Mouse (Mus musculus) urinary bladder, postnatal 25 days (tissue): ENCODE measurements around the gene Col19a1.
"Not testable (repeated sequence)": the region's sequence is repeated elsewhere in the genome, so short reads cannot be mapped to it uniquely, and the experiment has no call there.

Source experiments
- DNase-seq: peaks from one replicate; pipeline ENCODE4 v3.0.0; 2022; ENCODE audit warnings: low spot score

The Col19a1 gene

DNA sequence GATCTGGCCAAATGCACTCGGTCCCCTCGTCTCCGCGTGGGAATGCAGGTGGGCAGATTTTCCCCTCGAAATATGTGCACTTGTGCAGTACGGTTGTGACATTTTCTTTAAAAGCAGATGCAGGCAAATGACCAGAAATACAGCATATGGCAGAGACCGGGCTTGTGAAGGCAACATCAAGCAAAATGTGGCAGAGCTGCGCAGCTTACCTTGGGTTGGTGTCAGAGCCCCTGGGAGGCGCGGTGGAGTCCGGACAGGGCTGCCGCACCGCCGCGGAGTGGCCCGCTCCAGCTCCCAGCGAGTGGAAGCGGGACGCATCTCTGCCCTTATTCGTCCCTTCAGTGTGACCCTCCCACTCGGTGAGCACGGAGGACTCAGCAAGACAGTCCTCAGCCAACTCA lies at the start of gene Col19a1:
Gene Col19a1, minus strand, starts transcription at position 332 of the 401 bp plus-strand sequence.
- peak; percentile 4 for DNase-seq

DNA sequence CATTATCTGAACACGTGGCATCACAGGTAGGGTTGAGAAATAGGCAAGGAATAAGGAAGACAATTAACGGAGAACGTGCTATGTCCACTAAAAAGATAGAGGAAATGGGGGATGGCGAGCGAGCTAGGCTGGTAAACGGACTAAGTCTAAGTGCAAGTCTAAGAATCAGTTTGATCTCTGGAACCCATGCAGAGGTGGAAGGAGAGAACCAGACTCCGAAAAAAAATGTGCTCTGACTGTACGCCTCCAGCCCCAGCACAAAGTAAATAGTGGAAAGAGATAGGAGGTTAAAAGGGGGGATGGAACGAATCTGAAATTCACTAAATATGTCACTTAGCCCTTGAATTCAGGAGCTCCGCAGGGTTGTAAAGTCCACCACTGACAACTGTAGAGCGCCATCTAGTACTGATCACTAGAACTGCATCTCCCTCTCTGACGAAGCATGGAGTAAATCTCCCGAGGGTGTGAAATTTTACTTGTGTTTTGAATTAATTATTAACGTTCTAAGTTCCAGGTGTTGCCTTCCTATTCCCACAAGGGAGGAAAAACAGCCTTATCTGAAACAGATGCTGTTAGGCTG lies 46.4 kb upstream of the Col19a1 start:
- no peak for DNase-seq

DNA sequence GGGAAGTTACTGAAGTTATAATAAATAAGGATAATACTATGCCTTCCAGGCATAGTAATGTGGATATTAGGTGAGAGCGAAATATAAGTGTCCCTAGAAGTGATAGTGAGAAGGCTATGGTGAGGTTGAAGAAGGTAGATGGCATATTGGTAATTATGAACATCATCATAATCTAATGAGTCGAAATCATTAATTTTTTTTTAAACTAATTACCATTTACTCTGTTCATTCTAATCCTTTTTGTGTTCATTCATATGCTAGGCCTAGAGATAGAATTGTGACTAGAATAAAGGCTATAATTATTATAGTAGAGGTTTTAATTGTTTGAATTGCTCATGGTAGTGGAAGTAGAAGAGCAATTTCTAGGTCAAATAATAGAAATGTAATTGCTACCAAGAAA lies 25.3 kb upstream of the Col19a1 start:
- DNase-seq = not testable (repeated sequence)

DNA sequence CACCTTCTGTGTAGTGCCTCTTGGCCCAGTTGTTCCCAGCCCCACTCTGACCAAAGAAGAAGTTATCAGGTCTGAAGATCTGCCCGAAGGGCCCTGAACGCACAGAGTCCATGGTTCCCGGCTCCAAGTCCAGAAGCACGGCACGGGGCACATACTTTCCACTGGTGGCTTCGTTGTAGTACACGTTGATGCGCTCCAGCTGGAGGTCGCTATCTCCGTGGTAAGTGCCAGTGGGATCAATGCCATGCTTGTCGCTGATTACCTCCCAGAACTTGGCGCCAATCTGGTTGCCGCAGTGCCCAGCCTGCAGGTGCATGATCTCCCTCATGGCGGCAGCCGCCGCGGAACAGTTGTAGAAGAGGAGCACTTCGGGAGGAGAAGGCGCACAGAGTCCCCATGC lies 7.8 kb upstream of the Col19a1 start:
- DNase-seq = no peak

DNA sequence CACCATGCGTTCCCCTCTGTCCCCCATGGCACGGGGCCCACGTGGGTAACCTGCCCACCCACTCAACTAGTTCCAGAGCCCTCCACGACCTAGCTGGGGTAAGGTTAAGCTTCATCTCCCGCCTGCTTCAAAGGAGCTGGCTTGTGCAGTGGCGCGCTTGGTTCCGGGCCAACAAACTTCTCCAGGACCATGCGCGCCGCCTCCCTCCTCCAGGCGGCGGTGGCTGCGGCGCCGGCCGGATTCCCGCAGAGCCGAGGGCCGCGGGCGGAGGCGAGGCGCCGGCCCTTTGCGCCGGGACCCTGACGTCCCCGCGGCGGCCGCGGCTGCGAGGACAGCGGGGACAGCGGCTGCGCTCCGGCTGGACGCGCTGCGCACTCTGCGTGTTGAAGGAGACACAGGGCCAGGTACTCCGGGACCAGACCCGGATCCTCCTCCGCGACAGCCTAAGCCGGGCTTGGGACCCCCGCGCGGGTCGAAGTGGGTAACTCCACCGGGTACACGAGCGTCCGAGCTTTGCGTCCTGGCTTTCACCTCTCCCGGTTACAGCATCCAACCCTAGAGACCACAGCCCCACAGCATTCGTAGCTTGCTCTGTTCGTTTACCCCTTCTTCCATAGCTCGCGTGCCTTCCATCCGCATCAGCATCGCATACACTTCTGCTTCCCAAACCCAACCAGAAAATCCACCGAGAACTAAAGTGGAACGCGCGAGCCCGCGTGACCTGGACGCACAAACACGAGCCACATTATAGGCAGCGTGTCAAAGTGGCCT lies 717 bp downstream of the Col19a1 start:
- peak; percentile 23 for DNase-seq

DNA sequence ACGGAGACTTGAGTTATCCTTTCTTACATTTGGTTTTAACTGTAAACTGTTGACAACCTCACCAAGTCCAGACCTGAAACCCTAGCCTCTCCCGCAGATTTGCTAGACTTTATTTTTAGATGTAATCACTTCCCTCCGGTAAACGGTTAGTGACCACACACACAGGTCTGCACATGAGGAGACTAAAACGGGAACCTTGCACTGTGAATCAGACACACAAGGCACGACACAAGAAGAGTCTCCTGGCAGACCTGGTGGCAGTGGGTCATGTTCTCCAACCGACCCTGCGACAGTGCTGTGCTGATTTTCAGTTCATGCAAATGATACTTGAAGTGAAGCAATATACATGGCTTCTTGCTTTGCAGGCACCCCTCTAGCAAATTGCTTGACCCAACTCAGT lies 14.7 kb downstream of the Col19a1 start:
- DNase-seq = no peak

DNA sequence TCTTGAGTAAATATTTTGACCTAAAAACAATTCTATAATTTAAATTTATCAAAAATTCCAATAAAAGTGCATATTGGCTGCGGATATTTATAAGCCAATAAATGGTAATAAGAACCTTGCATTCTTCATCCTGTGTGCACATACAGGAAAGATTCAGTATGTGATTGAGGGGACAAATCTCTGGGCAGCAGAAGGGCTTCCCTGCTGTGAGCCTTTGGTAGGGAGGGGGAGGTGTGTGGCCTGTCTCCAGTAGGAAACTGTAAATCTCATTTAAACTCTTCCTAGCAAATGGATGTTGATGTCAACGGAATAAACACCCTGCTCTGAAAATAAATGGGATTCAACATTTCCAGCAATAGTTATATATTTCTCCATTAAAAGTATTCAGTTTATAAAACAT lies 23.2 kb downstream of the Col19a1 start:
- DNase-seq = no peak

DNA sequence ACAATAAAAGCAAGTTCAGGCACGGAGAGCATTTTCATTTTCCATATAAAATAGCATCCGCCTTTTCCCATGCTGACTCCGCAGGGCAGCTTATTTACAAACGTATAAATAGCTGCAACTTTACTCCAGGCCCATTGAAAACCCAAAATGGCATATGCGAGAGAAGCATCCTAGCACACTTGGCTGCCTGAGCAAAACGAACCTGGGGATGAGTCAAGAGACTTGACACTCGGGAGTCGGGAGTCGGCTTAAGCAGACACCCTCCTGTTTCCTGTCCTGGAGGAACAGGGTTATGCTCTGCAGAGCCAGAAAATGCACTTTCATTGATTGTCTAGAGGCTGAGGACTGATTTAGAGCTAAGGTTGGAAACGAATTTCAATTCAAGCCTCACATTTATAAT lies 29.3 kb downstream of the Col19a1 start:
- DNase-seq = no peak

DNA sequence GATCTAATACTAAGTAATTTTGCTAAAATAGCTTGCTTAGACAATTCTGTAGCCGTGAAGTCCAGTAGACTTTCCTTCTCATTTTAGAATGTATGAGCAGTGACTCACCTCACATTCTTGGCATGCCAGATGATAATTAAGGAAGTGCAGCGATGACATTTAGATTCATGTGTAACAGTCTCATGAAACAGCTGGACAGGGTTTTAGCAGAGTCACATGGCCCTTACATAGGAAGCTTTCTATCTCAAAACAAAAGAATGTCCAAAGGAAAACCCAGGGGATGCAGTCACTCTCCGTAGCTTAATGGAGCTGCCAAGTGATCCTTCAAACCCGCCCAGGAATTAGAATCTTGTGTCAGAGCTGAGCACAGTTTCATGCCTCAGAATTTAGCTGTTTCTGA lies 33.8 kb downstream of the Col19a1 start:
- DNase-seq = no peak

DNA sequence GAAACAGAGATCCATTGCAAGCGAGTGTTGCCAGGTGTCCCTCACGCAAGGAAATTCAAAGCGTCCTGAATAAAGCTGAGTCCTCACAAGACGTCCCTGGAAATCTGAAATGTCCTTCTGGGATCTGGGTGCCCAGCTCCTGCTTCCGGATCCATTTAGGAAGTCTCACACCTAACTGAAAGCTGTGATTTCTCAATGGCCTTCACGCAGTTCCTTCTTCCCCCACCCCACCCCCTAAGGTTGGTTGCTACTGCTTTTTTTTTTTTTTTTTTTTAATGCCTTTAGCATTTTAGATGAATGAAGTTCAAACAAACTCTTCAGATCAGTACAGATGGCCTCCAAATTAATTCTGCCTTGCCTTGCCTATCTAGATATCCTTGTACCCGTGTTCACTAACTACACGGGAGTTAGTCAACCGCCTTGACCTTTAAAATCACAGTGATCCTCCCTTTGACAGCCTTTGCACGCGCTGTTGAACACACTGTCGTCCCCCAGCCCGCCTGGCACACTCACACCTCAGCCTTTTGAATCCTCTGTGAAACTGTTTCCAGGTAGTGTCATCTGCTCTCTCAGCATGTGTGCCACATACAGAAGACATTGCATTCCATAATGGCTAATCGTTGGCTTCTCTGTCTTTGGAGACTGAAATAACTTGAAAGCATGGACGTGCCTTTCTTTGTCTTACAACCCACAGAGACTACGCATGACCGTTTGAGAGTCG lies 36.6 kb downstream of the Col19a1 start:
- DNase-seq = no peak

DNA sequence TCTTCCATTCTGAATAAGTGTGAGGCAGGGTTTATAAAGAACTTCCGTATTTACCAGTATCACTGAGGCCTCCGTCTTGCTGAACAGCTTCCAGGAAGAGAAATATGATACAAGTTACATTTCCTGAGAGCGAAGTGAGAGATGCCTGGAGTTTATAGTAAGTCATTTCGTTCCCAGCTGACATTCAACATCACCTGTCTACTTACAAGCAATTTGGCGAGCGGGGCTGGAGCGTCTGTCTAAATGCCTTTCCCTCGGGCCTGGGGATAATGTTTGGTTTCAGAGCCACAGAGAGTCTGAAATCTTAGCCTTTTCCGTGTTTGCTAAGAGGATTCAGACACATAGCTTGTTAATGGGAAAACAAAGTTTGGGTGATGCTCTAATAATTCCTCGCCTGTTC lies 37.2 kb downstream of the Col19a1 start:
- DNase-seq = no peak

DNA sequence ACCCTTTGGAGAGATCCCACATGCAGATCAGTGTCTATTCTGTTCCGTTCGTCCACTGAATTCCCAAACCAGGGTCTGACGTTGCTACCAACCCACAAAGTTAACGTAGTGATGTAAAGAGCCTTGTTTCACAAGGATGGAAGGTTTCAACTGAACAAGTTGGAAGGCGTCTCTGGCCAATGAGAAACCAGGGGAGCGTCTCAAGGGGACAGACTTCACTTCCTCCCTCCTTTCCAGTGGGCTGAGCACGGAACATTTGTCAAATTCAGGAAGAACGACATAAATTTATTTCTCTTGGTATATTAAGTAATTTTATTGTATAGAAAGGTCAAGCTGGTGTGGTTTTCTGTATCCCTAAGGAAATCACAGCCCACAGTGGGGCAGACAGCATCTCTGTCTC lies 38.2 kb downstream of the Col19a1 start:
- no peak for DNase-seq

DNA sequence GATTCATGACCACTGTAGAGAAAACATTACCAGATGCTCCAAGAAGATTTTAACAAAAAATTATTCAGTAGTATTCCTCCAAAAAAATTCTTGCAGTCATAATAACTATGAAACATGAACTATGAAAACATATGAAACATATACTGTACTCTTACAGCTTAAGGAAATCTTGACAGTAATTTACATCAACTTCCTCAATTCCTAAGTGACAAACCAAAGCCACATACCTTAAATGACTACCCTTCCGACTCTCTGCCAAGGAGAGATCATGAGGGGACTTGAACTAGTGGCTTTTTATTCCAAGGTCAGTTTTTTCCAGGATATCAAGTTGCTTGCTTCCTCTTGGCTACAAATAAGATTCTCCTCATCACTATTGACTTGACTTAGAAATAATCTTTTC lies 39.7 kb downstream of the Col19a1 start:
- no peak for DNase-seq

DNA sequence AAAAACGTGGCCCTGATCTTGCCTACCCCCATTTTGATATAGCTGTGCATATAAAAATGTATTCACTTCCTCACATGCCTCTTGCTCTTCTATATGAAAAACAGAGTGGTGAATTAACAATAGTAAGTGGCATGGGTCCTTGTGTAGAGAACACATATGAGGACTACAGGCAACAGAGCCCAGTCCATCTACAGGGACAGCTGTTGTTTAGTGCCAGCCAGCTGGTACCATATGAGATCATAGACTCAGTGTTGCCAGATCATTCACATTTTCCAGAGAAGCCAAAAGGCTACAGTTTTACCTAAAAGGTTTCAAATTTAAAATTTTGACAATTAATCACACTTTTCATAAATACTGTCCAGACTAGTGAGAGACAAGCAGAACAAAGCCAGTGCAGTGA lies 47.4 kb downstream of the Col19a1 start:
- no peak for DNase-seq

DNA sequence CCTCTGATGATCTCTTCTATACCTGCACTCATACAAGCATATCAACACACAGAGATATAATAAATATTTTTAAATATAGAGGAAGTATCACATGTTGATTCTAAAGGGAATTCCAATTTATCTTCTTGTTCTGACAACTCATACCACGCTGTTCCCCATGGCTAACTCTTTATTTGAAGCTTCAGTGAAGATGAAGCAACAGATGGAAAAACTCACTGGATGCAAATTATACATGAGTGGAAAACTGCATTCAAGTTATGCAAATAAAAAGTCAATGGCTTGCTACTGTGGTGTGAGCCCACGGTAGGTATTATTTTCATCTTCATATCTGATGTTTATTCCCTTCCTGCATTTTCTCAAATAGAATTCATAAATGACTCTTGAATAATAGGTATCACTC lies 60.1 kb downstream of the Col19a1 start:
- DNase-seq = no peak

DNA sequence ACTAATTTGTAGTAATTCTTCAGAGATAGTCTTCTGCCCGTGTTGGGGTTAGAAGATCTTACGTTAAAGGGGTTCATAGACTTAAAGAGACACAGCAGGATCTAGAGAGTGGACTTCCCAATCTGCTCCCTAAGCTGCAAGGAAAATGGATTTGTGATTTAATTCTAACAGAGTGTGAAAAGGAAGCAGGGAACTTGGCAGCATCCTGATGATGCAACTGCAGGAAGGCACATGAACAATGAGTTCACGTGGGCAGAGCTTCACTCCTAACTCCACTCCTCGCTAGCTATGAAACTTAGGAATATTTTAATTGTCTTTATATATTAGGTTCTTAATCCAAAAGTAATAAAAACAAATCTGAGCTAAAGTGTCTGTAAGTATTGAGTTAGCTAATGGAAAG lies 69.8 kb downstream of the Col19a1 start:
- no peak for DNase-seq

DNA sequence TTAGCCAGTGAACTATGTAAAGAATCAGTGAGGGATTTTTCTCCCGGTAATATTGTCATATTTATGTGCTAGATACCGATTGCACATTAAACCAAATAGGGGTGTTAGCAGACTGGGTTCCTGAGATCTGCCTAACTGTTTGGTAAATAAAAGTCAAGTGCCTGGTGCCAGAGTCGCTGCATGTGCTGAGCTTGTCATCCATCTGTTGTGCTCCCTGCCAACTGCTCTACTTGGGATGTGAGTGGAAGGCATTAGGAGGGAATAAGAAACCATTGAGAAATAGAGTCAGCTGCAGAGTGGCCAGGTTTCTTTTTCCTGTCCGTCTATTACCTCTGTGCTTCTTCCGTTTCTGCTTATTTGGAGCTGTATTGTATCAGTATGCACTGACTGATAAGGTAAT lies 71.9 kb downstream of the Col19a1 start:
- DNase-seq = no peak

DNA sequence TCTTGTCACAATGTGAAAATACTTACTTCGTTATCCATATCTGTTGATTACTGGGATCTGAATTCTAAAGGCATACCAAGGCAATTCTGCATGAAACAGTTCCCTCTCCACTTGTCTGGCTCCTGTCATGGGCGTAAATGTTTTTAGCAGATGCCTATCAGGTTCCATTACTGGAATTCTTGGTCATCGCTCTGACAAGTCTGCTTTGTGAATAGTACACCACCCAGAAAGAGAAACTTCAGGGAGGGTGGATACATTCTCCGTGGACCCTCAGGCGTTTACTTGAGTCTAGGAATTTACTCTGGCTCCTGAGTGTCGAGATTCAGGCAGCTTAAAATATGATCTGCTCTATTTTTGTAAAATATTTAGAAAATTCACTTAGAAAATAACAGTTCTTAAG lies 75.7 kb downstream of the Col19a1 start:
- no peak for DNase-seq

DNA sequence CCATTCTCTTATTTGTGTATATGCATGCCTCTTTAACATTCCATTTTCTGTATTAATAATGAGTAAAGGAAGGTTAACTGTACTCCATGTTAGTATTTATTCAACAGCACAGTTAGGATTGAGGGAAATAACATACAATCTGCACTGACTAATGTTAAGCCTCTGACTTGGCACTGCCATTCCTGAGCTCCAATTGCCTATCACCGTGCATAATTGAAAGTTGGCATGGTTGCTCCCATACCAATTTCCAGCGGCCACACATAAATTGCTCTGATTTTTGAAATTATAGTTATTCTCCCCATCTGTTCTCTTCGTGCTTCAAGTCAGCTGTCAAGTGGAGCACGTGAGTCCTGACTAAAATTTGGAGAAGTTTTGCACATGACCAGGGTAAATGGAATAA lies 91.9 kb downstream of the Col19a1 start:
- no peak for DNase-seq

DNA sequence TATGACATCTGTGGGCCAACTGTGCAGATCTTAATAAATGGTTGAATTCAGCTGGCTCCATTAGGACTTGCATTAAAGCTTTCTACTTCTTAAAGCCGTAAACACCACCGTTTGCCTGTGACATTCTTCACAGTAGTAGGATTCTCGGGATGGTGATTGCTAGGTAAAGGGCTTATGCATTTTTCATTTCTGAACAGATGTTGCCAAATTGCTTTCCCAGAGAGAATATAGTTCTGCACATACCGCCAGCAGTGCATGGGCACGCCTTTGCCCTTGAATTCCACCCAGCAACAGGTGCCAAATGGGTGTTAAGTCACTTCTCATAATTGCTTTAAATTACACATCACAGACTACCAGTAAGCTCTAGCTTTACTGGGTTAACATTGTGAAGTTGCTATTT lies 103.1 kb downstream of the Col19a1 start:
- DNase-seq = no peak

DNA sequence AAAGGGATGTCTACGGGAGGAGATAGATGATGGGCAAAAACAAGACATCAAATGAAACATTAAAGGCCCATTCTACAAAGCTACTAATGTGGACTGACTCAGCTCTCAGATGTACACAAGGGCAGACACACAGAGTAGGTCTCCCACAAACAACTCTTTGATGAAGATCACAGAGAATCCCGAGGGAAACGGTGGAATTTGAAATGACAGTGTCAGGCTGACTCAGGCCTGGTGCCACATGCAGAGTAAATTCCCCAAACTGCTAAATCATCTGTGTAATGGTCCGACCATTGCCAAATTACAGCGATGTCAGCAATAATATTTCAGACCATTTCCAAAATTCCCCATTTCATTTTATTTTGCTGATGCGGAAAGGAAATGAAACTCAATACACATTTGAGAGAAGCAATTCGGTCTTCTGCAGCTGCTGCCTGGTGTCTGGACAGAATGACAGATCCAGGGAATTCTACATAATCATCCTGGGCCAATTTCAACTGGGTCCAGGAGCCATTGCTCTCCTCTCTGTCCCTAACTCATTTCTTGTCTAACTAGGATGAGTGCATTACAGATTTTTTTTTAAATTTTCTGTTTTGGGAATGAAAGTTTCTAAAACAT lies 116.1 kb downstream of the Col19a1 start:
- DNase-seq = no peak

DNA sequence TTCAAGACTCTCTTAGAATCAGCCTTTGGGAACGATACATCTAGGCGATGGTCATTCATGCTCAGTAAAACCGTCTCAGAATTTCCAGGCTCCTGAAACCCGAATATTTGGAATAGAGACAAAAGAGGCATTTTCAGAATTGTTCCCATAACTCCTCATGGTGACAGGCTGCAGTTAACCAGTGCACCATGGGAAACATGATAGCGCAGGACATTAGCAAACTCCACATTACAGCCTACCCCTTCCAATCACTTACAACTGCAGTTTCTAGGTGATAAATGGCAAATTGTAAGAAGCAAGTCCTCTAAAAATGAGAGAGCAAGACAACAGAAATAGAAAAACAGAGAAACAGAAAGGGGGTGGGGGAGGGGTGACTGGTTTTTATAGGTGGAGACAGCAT lies 116.6 kb downstream of the Col19a1 start:
- no peak for DNase-seq

DNA sequence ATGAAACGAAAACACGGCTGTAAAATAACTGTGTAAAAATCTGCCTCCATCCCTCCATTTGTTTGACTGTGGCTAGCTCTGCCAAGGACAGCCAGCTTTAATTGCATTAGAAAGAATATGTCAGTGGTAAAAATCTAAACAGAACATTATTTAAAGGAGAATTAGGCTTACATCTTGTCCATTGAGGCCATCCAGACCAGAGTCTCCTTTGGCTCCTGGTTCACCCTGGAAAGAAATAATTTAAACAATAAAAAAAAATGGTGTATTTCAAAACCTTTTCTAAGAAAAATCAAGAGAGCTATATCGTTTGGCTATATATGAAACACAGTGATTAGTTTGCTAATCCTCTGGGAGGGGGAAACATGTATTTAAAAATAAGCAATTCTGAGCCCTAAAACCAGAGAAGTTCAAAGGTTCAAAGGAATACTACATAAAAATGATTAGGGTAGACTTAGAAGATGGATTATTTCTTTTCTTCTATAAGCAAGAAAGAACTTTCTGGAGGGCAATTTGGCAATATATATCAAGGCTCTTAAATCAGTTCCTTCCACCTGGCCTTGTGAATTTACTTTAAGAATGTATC lies 125.9 kb downstream of the Col19a1 start:
- DNase-seq = no peak
